Mouse (Mus musculus) left cerebral cortex, adult 2 months (tissue): Measurements from ENCODE around the gene Gcfc2. TPM values are rescaled to one million over a fixed set of nuclear protein-coding genes. Genes with fewer than 3 reads are reported as not detected.

Experiments
- DNase-seq, 2 experiments: peaks; one replicate each; pipeline ENCODE4 v3.0.0; 2021 to 2022; ENCODE audit warnings: low spot score in 2 of 2, mixed read lengths in 1 of 2; ENCODE audit errors: extremely low spot score in 1 of 2
- H3K27ac ChIP-seq: fragments of 200-600 bp; 2 replicates; pipeline ENCODE4 v1.8.1; 2022
- H3K4me3 ChIP-seq: fragments of 200-600 bp; 2 replicates; pipeline ENCODE4 v1.8.1; 2022
- CTCF ChIP-seq: fragments of 200-600 bp; IDR thresholded peaks from 2 replicates; pipeline ENCODE4 v1.8.1; 2022; ENCODE audit warnings: antibody characterized with exemption, mild to moderate bottlenecking, moderate library complexity
- intact Hi-C: fragments of 180-260 bp; cut with DNase I; formaldehyde crosslinking; loops from one replicate; pipeline ENCODE4 v1.15.1; 2025
- long read RNA-seq, 2 experiments: library from polyadenylated mRNA; stranded (forward); transcript quantifications; one replicate each; pipeline ENCODE4 v2.0.0; 2021; ENCODE audit warnings: borderline mapping rate in 2 of 2
- total RNA-seq, 2 experiments: library from RNA; stranded (reverse); gene quantifications; 2 replicates each; pipeline ENCODE4 v1.2.3; 2021

The Gcfc2 gene
- total RNA-seq: 10 to 100 TPM in 1 of 2 experiments, 1 to 10 TPM in 1; 9.6 to 11.3 TPM
- long read RNA-seq, experiment 1, full-length matches to known transcripts: 3 of 6 reads
- long read RNA-seq, experiment 1, partial matches to known transcripts: 0 of 6 reads
- long read RNA-seq, experiment 1, other reads (novel, unspliced or antisense): 3 of 6 reads
- long read RNA-seq, experiment 2, partial matches to known transcripts: 0 of 2 reads
- long read RNA-seq, experiment 2, other reads (novel, unspliced or antisense): 2 of 2 reads

DNA sequence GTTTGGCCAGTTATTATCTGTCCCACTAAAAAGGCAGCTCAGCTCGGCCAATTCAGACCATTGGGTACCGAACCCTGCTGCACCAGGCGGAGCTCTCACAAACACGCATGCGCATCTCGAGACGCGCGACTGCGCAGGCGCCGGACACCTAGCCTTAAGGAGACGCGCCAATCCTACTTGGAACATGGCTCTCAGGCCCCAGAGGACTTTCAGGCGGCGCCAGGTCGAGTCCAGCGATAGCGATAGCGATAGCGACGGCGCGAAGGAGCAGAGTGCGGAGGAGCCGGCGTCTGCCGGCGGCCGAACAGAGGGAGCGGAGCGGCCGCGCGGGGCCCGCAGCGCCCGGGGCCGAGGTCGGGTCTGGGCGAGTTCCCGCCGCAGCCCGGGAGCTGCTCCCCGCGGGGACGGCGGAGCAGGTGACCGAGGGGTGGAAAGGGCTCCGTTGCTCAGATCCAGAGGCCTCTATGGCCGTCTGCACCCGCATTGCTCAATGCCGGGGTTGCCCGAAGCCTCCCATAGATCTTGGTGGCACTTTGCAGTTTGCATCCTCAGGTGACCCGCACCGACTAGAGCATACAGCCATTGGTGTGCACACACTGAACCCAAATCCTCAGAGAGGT lies at the start of gene Gcfc2:
Gene Gcfc2 (plus strand): TSS at position 147 of the 620 bp plus-strand sequence.
- intact Hi-C loops: loop anchor here (5.0 kb wide), 1 partner anchor 86 kb away; no protein-coding TSS in a partner anchor

GRCm38 (mm10) chr6:81895678-81896230 lies 27.7 kb upstream of the Gcfc2 start:
- no peak overlapping the region for H3K27ac ChIP-seq
- TF ChIP-seq CTCF: no peak
- no peak overlapping the region for H3K4me3 ChIP-seq
- DNase-seq: no peak
- intact Hi-C loops: no loop called here

More for the DNA sequence above, at the start of gene Gcfc2:
- H3K4me3 ChIP-seq: peak within 1 kb of the TSS; percentile 78
- no peak for TF ChIP-seq CTCF
- DNase-seq: peak; percentile 95 to 98
- H3K27ac ChIP-seq: peak within 1 kb of the TSS; percentile 71

GRCm38 (mm10) chr6:81910302-81910855 lies 13.1 kb upstream of the Gcfc2 start:
- TF ChIP-seq CTCF: peak; percentile 13
- no peak for DNase-seq
- Histone ChIP-seq H3K4me3 (no peak overlapping the region), H3K27ac (no peak overlapping the region)
- intact Hi-C loops: no loop called here

DNA sequence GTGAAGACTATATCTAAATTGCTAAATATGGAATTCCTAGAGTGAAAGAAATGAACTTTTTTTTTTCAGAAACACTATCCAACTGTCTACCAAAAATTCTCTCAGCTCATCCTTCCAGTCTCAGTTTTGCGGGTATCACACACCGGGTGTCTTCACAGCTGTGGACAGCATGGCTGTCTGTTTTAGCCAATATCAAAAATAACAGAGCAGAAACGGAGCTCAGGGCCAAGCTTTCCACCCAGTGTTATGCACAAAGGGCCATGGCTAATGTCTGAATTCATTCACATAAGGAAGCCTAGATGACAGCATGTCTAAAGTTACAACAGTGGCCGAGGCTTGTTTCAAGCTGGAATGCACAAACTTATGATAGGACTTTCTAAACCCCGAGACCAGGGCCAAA lies 12.2 kb upstream of the Gcfc2 start:
- intact Hi-C loops: no loop called here
- no peak overlapping the region for H3K4me3 ChIP-seq
- no peak overlapping the region for H3K27ac ChIP-seq
- DNase-seq: no peak
- TF ChIP-seq CTCF: no peak

DNA sequence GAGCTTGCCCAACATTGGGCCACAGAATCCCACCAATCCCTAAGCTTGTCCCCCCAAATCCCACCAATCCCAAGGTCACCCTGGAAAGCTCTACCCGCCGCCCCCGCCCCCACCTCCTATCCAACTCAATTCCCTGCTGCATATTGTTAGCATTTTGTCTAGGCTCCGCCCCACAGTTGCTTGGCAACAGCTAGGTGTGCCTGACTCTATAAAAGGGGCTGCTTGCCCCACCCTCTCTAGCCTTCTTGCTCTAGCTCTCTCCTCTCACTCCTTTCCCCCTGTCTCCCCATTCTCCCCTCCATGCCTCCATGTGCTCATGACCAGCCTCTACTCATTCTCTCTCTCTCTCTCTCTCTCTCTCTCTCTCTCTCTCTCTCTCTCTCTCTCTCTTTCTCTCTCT lies 11.8 kb upstream of the Gcfc2 start:
- Histone ChIP-seq H3K4me3 (no peak overlapping the region), H3K27ac (no peak overlapping the region)
- intact Hi-C loops: no loop called here
- no peak for DNase-seq
- TF ChIP-seq CTCF: no peak

GRCm38 (mm10) chr6:81912177-81912576 lies 11.3 kb upstream of the Gcfc2 start:
- intact Hi-C loops: no loop called here
- peak; percentile 28 to 64 for DNase-seq
- Histone ChIP-seq H3K27ac (no peak overlapping the region), H3K4me3 (no peak overlapping the region)
- TF ChIP-seq CTCF: no peak

GRCm38 (mm10) chr6:81924304-81924703 lies 835 bp downstream of the Gcfc2 start:
- intact Hi-C loops: loop anchor here (5.0 kb wide), 1 partner anchor 87 kb away; no protein-coding TSS in a partner anchor
- H3K27ac ChIP-seq: no peak overlapping the region
- TF ChIP-seq CTCF: no peak
- peak overlapping the region; percentile 78 for H3K4me3 ChIP-seq
- no peak for DNase-seq

GRCm38 (mm10) chr6:81929402-81929801 lies 5.9 kb downstream of the Gcfc2 start:
- intact Hi-C loops: no loop called here
- Histone ChIP-seq H3K27ac (no peak overlapping the region), H3K4me3 (no peak overlapping the region)
- DNase-seq: no peak
- TF ChIP-seq CTCF: no peak

- H3K4me3 ChIP-seq: no peak overlapping the region
- DNase-seq: no peak
- no peak overlapping the region for H3K27ac ChIP-seq
- intact Hi-C loops: no loop called here
- peak; percentile 24 for TF ChIP-seq CTCF
Observed at GRCm38 (mm10) chr6:81933281-81933680, 9.8 kb downstream of the Gcfc2 start.

DNA sequence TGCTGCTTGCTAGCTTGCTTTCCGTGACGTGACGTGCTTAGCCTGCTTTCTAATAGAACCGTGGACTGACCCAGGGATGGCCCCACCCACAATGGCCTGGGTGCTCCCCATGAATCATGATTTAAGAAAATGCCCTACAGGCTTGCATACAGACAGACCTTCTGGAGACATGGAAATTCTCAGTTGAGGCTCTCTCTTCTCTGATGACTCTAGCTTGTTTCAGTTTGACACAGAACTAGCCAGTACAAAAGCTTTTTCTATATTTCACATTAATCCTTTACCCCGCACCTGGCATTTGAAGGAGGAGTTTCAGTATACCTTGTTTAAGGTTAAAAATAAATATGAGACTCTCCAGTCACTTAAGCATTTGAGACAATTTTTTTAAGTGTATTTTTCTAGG lies 18.2 kb downstream of the Gcfc2 start:
- intact Hi-C loops: no loop called here

DNA sequence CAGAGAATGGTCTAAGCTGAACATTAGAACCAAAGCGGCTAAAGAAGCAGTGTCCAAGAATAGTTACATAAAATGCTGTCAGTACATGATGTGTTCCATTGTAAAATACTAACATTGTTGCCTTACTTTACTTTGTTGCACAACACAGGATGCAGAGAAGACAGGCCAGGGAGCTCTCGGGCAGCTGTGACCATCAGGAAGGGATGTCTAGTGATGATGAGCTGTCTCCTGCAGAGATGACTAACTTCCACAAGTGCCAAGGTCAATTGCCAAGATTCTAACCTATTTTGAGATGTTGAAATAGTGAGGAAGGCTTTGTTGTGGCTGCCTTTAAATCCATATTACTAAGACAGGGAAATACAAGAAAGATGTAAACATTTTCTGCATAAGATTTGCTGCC lies 19.8 kb downstream of the Gcfc2 start:
- intact Hi-C loops: no loop called here
- Histone ChIP-seq H3K4me3 (no peak overlapping the region), H3K27ac (no peak overlapping the region)
- no peak for TF ChIP-seq CTCF
- DNase-seq: no peak

More for the DNA sequence above, 18.2 kb downstream of the Gcfc2 start:
- TF ChIP-seq CTCF: no peak
- no peak for DNase-seq
- no peak overlapping the region for H3K27ac ChIP-seq
- no peak overlapping the region for H3K4me3 ChIP-seq

GRCm38 (mm10) chr6:81944432-81944831 lies 21.0 kb downstream of the Gcfc2 start:
- Histone ChIP-seq H3K4me3 (no peak overlapping the region), H3K27ac (no peak overlapping the region)
- DNase-seq: no peak
- no peak for TF ChIP-seq CTCF
- intact Hi-C loops: no loop called here
